Mouse (Mus musculus) adrenal gland, adult 8-10 months (tissue): ENCODE data around the gene Clip3. TPM values are rescaled to one million over a fixed set of nuclear protein-coding genes. Genes with fewer than 3 reads are reported as not detected.
A peak's percentile ranks its signal among the peaks of the same experiment; 100 is the strongest.

Experiments
- DNase-seq: peaks from one replicate; pipeline ENCODE4 v3.0.0; 2022
- total RNA-seq, 4 experiments: library from RNA; stranded (reverse); gene quantifications; 2 replicates each; pipeline ENCODE4 v1.2.4; 2022

Clip3 gene
- 10 to 100 TPM; 20.8 to 35.8 (median 30.0) TPM for total RNA-seq

DNA sequence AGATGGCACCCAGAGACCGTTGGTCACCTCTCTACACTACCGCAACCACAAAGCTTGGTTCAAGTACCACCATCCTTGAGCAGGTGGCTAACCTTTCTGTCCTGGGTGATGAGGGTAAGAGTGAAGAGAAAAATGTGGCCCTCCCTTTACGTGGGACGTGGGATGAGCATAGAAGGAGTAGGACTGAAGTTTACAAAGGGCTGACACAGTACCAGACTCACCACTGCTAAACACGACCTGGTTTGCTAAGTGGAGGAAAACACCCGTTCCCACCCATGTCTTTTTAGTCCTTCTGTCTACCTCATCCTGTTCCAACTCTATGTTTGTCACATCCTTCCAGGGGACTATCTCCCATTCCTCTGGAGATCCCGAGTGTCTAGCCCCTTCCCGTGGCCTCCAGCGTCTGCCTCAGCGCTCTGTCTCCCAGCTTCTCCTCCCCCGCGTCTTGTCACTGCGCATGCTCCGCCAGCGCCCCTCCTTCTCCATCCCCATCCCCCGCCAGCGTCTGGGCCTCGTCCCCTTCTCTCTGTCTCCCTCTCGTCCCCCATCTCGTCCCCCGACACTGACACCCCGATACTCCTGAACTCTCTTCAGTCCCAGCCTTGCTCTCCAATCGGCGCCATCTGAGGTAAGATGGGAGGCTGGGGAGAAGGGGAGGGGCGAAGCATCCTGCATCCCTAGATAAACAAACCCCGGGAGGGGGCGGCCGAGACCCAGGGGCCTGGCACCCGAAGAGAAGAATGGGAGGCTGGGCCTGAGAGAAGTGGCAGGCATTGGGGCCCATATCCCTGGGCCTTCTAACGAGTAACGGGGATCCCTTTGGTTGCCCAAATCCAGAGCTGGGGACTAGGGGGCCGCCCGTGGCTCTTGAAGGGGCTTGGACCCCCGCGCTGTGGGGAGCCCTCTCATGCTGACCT, at the start of gene Clip3:
Clip3 (plus strand) TSS at position 514 of the 917 bp plus-strand sequence.
- DNase-seq: no peak

DNA sequence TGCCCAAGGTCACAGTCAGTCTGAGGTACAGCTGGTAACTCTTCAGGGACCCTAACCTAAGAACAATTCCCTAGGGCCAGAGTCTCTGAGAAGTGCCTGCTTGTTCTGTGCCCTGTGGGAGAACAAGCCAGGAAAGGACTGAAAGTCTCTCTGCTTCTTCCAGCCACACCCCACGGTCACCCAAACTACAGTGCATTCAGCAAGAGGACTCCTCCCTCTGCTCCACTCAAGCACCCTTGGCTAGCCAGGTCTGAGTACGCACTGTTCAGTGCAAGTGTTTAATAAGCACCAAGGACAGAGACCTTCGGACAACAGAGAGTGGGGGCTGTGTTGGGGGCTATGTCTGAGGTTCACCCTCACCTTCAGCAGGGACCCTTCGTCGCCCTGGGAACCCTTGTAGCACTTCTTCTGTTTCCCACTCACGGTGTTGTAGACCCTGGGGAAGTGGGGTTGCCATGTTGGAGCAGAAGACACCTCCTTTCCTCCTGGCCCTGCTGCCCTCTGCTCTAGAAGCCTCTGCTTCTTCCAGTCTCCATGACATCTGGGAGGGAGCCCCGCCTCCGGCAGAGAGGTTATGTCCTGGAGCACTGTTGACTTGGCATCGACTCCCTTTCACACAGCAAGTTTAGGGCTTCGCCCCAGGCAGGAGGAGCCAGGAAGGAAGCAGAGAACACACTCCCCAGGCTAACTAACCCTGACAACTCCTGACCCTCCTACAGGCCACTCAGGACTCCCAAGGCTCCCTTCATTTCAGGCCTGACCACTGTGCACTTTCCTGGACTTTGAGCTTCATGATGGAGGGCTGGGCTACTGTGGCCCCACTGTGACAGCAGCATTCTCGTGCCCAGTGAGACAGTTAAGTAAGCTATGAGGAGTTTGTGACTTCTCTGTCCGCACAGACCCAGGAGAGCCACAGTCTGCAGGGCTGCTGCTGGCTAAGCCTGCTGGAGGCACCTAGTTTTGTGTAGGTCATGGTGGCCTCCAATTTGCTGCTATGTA, 39.3 kb upstream of the Clip3 start:
- peak; percentile 31 for DNase-seq

DNA sequence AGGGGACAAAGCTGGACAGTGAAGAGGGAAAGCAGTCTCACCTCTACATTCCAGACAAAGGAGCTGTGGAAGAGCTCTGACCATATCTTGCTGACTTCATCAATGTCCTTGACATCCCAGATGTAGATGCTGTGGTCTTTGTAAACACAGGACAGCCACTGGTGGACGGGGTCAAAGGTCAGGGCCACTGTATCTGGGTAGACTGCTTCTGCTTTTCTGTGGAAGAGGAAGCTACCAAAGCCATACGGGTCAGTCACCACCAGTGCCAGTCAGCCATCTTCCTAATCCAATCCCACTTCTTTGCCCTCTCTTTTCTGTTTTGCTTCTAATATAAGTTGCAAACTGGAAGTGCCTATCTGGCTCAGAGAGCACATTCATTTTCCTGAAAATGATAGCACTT, 26.5 kb upstream of the Clip3 start:
- no peak for DNase-seq

DNA sequence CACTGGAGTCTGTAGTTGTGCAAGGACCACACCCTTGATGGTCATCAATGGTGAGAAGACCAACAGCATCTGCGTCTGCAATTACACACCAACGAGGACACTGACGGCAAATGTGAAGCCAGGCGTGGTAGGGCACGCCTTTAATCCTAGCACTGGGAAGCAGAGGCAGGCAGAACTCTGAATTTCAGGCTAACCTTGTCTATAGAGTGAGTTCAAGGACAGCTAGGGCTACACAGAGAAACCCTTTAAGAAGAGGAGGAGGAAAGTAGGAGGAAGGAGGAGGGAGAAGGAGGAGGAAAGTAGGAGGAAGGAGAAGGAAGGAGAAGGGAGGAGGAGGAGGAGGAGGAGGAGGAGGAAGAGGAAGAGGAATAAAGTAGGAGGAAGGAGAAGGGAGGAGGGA, 26.0 kb upstream of the Clip3 start:
- no peak for DNase-seq

GRCm38 (mm10) chr7:30265935-30266334, 25.6 kb upstream of the Clip3 start:
- no peak for DNase-seq

DNA sequence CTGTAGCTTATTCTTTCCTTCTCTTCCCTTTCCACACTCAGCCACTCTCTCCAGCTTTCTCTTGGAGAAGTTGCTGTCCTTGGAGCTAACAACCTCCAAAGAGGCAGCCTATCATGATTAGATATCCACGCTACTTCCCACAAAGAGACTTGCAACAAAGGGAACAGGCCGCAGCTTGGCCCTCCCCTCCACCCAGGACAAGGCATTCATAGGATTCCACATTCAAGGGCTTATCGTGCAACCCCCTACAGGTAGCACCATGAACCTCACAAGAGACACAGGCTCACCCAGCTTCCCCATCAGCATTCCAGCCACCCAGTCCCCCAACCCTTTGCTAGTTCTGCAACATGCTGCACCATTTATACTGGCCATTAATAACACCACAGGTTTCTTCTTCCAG, 24.7 kb upstream of the Clip3 start:
- DNase-seq: no peak

DNA sequence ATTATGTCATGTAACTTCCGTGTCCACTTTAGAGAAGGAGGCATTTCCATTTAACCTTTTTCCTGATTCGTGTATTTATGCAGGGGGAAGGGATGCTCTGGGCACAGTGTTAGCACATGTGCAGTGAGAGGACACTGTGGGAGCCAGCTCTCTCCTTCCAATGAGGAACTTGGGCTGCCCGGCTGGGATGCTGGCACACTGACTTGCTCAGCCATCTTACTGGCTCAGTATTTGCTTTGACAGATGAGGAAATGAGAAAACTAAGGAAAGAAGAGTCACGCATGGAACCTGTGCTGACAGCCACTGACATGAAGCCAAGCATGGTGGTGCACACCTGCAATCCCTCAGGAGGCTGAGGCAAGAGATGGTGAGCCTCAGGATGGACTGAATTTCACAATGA, 21.9 kb upstream of the Clip3 start:
- no peak for DNase-seq

GRCm38 (mm10) chr7:30274383-30274782, 17.1 kb upstream of the Clip3 start:
- no peak for DNase-seq

DNA sequence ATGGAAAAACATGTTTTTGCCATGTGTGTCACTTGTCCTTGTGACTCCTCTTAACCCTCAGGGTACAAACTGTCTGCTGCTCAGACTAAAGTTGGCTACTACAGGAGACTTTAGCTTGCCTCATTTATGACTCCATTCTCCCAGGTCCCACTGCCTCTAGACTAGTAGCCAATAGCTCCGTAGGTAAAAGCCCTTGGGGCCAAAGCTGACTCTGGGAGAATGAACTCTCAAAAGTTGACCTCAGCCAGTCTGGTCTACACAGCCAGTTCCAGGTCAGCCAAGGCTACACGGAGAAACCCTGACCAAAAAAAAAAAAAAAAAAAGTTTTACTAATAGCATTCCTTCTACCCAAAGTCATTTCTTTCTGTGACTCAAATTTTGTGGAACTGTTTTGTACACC, 12.6 kb upstream of the Clip3 start:
- DNase-seq: no peak

GRCm38 (mm10) chr7:30279536-30279935, 12.0 kb upstream of the Clip3 start:
- DNase-seq: no peak

DNA sequence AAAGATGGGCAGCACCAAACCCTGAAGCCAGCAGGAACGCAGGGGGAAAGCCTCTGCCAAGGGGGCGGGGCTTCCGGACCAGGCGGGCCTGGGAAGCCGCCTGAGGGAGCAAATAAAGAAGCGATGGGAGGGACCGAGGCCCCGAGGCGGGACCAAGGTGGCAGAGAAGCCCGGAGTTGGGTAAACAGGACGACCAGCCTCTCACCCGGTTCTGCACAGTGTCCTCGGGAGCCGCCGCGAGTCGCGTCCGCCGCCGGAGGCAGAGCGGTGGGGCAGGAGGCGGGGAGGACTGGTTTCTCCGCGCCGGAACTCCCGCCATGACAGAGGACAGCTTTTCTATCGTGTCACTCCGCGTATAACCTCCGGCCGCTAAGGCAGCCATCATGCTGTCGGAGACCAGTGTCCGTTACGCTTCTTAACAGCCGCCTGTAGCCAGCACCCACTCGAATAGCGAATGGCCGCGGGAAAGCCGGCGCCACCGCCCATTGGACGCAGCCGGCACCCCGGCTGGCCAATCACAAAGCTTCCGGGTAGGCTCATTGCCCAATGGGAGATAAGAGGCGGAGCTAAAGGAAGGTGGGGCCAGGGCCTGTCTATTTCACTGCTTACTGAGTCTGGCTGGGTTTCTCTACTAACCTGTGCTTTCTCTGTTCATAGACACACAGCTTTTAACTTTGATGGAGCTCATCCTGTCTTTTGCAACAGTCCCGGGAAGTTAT, 11.4 kb upstream of the Clip3 start, which contains the start of the genes Thap8 and Wdr62:
Thap8 (plus strand) TSS at position 144 of the 719 bp plus-strand sequence.
Wdr62 (minus strand) TSS at position 469 of the 719 bp plus-strand sequence.
- peak; percentile 89 for DNase-seq

- peak; percentile 89 for DNase-seq
These were observed 10.8 kb upstream of the Clip3 start for GRCm38 (mm10) chr7:30280670-30281138.

DNA sequence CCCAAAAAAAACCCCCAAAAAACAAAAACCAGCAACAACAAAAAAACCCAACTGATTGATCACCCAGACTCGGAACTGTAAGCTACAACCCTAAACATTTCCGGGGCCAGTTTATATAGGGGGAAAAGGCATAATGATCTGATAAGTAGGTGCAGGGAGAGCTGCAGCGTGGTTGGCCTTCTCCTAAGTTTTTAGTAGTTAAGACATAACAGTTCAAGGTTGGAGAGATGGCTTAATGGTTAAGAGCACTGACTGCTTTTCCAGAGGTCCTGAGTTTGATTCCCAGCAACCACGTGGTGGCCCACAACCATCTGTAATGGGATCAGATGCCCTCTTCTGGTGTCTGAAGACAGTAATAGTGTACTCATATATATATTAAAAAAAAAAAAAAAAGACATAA, 10.0 kb upstream of the Clip3 start:
- DNase-seq: no peak

DNA sequence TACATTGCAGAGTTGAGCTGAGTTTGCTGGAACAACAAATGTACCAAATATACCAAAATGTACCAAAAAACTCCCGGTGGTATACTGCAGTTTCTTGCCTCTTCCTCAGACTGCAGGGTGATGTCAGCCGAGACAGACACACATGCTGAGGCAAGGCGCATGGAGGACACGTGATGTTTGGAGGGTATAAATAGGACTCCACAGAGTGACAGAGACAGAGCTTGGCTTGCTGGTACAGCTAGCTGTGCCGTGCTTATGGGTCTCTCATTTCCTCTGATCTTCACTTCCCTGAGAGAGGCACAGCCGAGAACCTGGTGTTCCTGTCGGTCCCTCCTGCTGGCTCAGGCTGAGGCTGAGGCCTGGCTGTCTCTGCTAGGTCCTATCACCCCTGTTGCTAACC, 8.8 kb upstream of the Clip3 start:
- no peak for DNase-seq

DNA sequence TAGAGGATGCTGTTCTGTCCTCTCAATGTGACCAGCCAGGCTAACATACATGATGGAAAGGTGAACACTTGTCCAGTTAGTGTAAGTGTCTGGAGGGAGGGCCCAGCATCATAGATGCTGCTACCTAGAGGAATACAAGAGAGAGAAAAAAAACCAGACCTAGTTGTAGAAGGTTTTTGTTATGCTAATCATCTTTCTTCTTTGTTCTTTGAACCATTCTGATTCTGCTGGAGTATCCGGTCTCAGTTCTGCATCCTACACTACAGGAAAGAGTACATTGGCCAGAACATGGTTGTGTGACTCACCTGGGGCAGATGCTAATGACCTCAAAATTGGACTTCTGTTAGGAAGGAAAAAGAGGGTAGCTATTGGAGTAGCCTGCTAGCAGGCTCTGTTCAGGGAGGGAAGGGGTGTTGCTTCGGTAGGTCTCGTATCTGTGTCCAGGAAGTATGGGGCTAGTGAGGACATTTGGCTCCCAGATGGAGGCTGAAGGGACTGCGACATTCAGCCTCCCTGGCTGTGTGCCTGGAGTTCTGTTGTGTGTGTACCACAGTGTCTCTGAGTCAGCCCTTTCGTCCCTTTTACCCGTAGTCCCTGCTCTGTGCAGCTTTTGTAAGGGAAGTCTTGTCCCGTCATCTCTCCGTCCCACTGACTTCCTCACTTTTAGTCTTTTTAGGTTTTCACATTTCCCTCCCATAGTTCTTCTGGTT, 4.7 kb upstream of the Clip3 start:
- no peak for DNase-seq

DNA sequence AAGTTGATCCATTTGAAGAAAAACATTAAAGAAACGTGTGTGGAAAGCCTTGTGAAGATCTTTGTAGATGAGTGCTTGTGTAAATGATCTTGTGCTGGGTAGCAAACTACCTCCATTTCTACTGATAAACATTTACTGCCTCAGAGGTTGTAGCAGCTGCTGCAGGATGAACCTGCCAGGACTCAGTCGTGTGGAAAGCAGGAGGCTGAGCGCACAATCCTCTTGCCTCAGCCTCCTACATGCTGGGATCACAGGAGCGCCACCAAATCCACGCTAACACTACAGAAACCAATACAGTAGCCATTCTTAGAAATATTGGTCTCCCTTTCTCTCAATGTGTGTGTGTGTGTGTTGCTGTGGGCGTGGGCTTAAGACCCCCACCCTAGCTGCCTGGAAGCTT, 3.5 kb upstream of the Clip3 start:
- DNase-seq: no peak

- no peak for DNase-seq
These were observed 2.3 kb upstream of the Clip3 start for GRCm38 (mm10) chr7:30289071-30289713.

- no peak for DNase-seq
These were observed 1.7 kb upstream of the Clip3 start for GRCm38 (mm10) chr7:30289714-30290399.

- no peak for DNase-seq
These were observed 2.3 kb downstream of the Clip3 start for GRCm38 (mm10) chr7:30293795-30294194.

DNA sequence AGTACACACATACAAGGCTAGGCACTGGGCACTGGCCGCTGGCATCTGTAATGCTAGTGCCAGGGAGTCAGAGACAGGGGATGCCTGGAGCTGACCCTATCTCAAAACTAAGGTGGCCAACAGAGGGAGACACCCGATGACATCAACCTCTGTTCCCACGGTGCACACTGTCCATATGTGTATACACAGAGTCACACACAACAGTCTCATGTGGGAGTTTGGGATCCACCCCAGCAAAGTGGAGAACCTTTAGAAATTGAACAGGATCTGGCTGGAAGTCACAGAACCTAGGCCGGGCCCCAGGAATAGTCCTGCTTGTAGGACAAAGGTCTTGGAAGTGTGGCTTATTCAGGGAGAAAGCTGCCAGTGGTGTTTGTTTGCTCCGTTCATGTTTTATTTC, 2.8 kb downstream of the Clip3 start:
- DNase-seq: no peak
